Mouse (Mus musculus) layer of hippocampus, adult 2 months (tissue): ENCODE data around the gene Pik3r2. TPM values are rescaled to one million over a fixed set of nuclear protein-coding genes. Genes with fewer than 3 reads are reported as not detected.

Source experiments
- DNase-seq, 2 experiments: peaks; one replicate each; pipeline ENCODE4 v3.0.0; 2022; ENCODE audit warnings: low spot score in 2 of 2
- H3K27ac ChIP-seq: fragments of 200-600 bp; 2 replicates; pipeline ENCODE4 v1.8.1; 2022
- H3K4me3 ChIP-seq: fragments of 200-600 bp; 2 replicates; pipeline ENCODE4 v1.8.1; 2022; ENCODE audit warnings: mild to moderate bottlenecking
- CTCF ChIP-seq: fragments of 200-600 bp; conservative IDR thresholded peaks from 2 replicates; pipeline ENCODE4 v1.8.1; 2022; ENCODE audit warnings: antibody characterized with exemption, mild to moderate bottlenecking, moderate library complexity
- total RNA-seq, 2 experiments: library from RNA; stranded (reverse); gene quantifications; 2 replicates each; pipeline ENCODE4 v1.2.3; 2021

Pik3r2 gene
- total RNA-seq, 2 experiments from 2014 or later, result 160 to 169 TPM

GRCm38 (mm10) chr8:70758616-70759561 lies 17.6 kb downstream of the Pik3r2 start:
- Histone ChIP-seq H3K4me3 (peak overlapping the region; percentile 92), H3K27ac (peak overlapping the region; percentile 94; the same call in 1 of the 2 replicates)
- peak in 1 of 2 experiments; percentile 39 for DNase-seq
- no peak for TF ChIP-seq CTCF

GRCm38 (mm10) chr8:70758308-70758615 lies 18.3 kb downstream of the Pik3r2 start:
- H3K27ac ChIP-seq, result peak overlapping the region; percentile 73; the same call in 1 of the 2 replicates
- H3K4me3 ChIP-seq, result no peak overlapping the region
- DNase-seq, result peak in 1 of 2 experiments; percentile 57
- TF ChIP-seq CTCF, result no peak

GRCm38 (mm10) chr8:70757523-70758307 lies 18.8 kb downstream of the Pik3r2 start:
- peak; percentile 1 to 52 for DNase-seq
- peak; percentile 69 for TF ChIP-seq CTCF
- peak overlapping the region; percentile 73; the same call in 1 of the 2 replicates for H3K27ac ChIP-seq
- H3K4me3 ChIP-seq, result no peak overlapping the region

- DNase-seq, result no peak
- Histone ChIP-seq H3K27ac (peak overlapping the region; percentile 73; the same call in 1 of the 2 replicates), H3K4me3 (peak overlapping the region; percentile 97; the same call in 1 of the 2 replicates)
- no peak for TF ChIP-seq CTCF
These were observed 20.0 kb downstream of the Pik3r2 start for GRCm38 (mm10) chr8:70756476-70757040.

GRCm38 (mm10) chr8:70755661-70756475 lies 20.6 kb downstream of the Pik3r2 start:
- DNase-seq, result peak in 1 of 2 experiments; percentile 11
- Histone ChIP-seq H3K4me3 (peak overlapping the region; percentile 97), H3K27ac (peak overlapping the region; percentile 99)
- TF ChIP-seq CTCF, result no peak

- Histone ChIP-seq H3K27ac (peak overlapping the region; percentile 99), H3K4me3 (peak overlapping the region; percentile 97)
- DNase-seq, result peak; percentile 76 to 83
- TF ChIP-seq CTCF, result no peak
These were observed 21.4 kb downstream of the Pik3r2 start for GRCm38 (mm10) chr8:70754871-70755660.

- Histone ChIP-seq H3K4me3 (peak within 1 kb of the TSS; percentile 97), H3K27ac (peak within 1 kb of the TSS; percentile 99)
- peak; percentile 95 to 99 for DNase-seq
- TF ChIP-seq CTCF, result no peak
These were observed 22.3 kb downstream of the Pik3r2 start, which contains the start of gene Rab3a for GRCm38 (mm10) chr8:70754043-70754870. Gene Rab3a, plus strand, starts transcription at chr8:70754679.

- Histone ChIP-seq H3K27ac (peak overlapping the region; percentile 99), H3K4me3 (peak overlapping the region; percentile 36; the same call in 1 of the 2 replicates)
- no peak for TF ChIP-seq CTCF
- DNase-seq, result peak; percentile 76 to 79
These were observed 23.4 kb downstream of the Pik3r2 start for GRCm38 (mm10) chr8:70753151-70753550.

GRCm38 (mm10) chr8:70752000-70752764 lies 24.3 kb downstream of the Pik3r2 start:
- peak in 1 of 2 experiments; percentile 76 for DNase-seq
- H3K27ac ChIP-seq, result peak overlapping the region; percentile 99
- no peak overlapping the region for H3K4me3 ChIP-seq
- TF ChIP-seq CTCF, result peak; percentile 83
